Mouse (Mus musculus): ENCODE measurements around the gene Spryd3. TPM values are rescaled to one million over a fixed set of nuclear protein-coding genes. Genes with fewer than 3 reads are reported as not detected.
A peak's percentile ranks its signal among the peaks of the same experiment; 100 is the strongest.

Spryd3 gene
- total and polyA plus RNA-seq, 2 experiments from 2014 or later: 118 to 134 TPM

DNA sequence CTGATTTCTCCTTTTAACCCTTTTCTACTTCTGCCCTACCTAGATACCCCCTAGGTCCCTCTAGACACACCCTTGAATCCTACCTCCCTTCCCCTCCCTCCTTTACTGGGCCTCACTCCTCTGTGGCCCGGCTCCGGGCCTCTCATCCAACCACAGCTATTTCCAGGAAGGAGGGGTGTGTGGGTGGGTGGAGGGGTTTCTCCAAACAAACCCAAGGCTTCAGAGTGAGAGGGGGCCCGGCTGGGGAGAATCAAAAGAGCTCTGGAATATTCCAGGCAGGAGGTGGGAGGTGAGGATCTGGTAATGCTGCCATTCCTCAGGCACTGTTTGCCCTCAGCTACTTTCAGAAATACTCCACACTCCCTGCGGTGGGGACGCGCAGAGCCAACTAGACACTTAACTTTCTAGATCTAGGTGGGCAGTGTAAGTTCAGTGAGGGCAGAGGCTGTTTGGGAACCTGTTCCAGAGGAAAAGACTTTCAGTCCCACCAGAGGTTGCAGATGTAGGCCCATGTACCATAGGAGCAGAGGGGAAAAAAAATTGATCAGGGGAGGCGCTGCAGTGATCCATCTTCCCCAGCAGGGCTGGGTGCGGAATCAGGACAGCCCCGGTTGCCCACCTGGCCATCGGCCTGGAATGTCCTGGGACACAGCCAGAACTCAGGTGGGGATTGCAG is 34.9 kb downstream of the Spryd3 start:
- WGBS: 36% methylated on average over 10 of the region's 10 CpGs
- peak overlapping the region; percentile 92 for H3K4me2 ChIP-seq (ENCODE audit: low read depth, low read length, poor library complexity, severe bottlenecking)
- DNase-seq (ENCODE audit: low spot score) (no peak), ATAC-seq (ENCODE audit: low FRiP score) (no peak)
- peaks cover under 1% of the 10 kb centered on the region for H3K36me3 ChIP-seq (ENCODE audit: insufficient read depth, low read length)
- peak overlapping the region; percentile 55; the same call in 1 of the 2 replicates for H3K9ac ChIP-seq (replicated peaks; ENCODE audit: low read length, poor library complexity, severe bottlenecking)
- peaks cover 5% of the 10 kb centered on the region; the same call in 1 of the 2 replicates for H3K27me3 ChIP-seq (ENCODE audit: insufficient read depth, low read length)
- H3K4me1 ChIP-seq (ENCODE audit: insufficient read depth, low read length): peaks cover 6% of the 10 kb centered on the region; the same call in 1 of the 2 replicates
- no peak overlapping the region for H3K27ac ChIP-seq (ENCODE audit: low read depth, low read length)
- H3K9me3 ChIP-seq (ENCODE audit: low read length): no peaks in the 10 kb centered on the region
- peak overlapping the region; percentile 49; the same call in 1 of the 2 replicates for H3K4me3 ChIP-seq (ENCODE audit: low read depth, low read length)
- no peak; the same call in 1 of the 2 replicates for TF ChIP-seq CTCF (IDR thresholded peaks at IDR 0.05)

DNA sequence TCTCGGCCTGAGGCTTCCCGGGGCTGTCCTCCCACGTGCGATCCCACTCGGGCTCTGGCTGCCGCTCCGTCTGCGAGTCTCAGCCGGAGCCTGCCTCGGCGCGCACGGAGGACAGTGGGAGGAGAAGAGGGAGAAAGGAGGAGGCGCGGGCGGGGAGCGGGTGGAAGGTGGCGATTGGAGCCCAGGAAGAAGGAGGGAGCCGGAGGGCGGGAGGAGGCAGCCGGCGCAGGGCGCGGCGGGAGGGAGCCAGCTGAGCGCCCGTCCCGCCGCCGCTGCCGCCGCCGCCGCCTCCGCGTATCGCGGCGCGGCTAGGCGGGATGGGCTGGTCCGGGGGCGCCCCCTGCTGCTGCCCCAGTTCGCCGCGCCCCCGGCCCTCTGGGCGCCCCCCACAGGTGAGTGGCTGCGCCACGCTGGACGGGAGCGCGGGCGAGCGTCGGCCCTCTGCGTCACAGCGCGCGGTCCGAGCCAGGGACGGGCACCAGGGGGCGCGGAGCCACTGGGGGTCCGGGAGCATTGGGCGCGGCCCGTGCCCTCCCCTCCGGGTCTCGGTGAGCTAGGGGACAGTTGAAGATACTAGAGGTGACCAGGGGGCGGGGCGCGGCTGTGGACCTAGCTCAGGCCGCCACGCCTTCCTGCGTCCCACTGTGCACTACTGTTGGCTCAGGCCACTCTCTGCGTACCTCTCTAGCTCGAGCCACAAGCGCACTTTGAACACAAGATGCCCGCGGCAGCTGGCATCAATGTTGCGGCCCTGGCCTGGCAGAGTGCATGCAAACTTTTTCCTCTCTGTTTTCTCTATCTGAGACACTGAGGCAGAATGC is 35.7 kb downstream of the Spryd3 start, which contains the start of gene Tns2:
Tns2 (plus strand) TSS at position 253 of the 821 bp plus-strand sequence.
- DNase-seq (ENCODE audit: low spot score) (peak; percentile 53), ATAC-seq (ENCODE audit: low FRiP score) (peak; percentile 44; the same call in 1 of the 2 replicates)
- peak within 1 kb of the TSS; percentile 49 for H3K4me3 ChIP-seq (ENCODE audit: low read depth, low read length)
- peak within 1 kb of the TSS; percentile 92 for H3K4me2 ChIP-seq (ENCODE audit: low read depth, low read length, poor library complexity, severe bottlenecking)
- 1% methylated on average over 45 of the region's 82 CpGs for WGBS
- TF ChIP-seq CTCF (IDR thresholded peaks at IDR 0.05): peak; percentile 57
- peaks cover 6% of the 10 kb centered on the region; the same call in 1 of the 2 replicates for H3K4me1 ChIP-seq (ENCODE audit: insufficient read depth, low read length)
- H3K27ac ChIP-seq (ENCODE audit: low read depth, low read length): no peak within 1 kb of the TSS; the same call in 1 of the 2 replicates
- H3K27me3 ChIP-seq (ENCODE audit: insufficient read depth, low read length): peaks cover 5% of the 10 kb centered on the region; the same call in 1 of the 2 replicates
- peak within 1 kb of the TSS; percentile 55 for H3K9ac ChIP-seq (replicated peaks; ENCODE audit: low read length, poor library complexity, severe bottlenecking)
- H3K9me3 ChIP-seq (ENCODE audit: low read length): no peaks in the 10 kb centered on the region
- peaks cover 9% of the 10 kb centered on the region for H3K36me3 ChIP-seq (ENCODE audit: insufficient read depth, low read length)

DNA sequence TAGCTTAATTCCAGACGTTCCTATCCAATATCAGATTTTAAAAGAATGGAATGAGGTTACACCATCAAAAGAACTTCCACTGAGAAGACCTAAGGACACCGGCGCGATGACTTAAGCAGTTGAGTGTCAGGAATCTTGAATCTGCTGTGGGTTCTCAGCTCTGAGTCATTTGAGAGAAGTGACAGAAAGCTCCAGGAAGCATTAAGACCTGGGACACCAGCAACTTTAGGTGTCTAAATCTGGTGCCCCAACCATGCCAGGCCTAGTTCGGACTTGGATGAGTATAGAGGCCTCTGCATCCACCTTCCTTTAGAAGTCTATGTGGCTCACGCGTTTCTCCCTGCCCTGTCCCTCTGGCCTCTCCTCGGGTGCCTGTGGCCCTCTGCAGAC is 36.3 kb downstream of the Spryd3 start:
- TF ChIP-seq CTCF (IDR thresholded peaks at IDR 0.05): no peak
- H3K27me3 ChIP-seq (ENCODE audit: insufficient read depth, low read length): peaks cover 5% of the 10 kb centered on the region; the same call in 1 of the 2 replicates
- WGBS: 25% methylated on average over 8 of the region's 8 CpGs
- peak overlapping the region; percentile 55 for H3K9ac ChIP-seq (replicated peaks; ENCODE audit: low read length, poor library complexity, severe bottlenecking)
- peak overlapping the region; percentile 92 for H3K4me2 ChIP-seq (ENCODE audit: low read depth, low read length, poor library complexity, severe bottlenecking)
- H3K27ac ChIP-seq (ENCODE audit: low read depth, low read length): no peak overlapping the region; the same call in 1 of the 2 replicates
- H3K4me3 ChIP-seq (ENCODE audit: low read depth, low read length): peak overlapping the region; percentile 49
- peaks cover 14% of the 10 kb centered on the region for H3K36me3 ChIP-seq (ENCODE audit: insufficient read depth, low read length)
- ATAC-seq (ENCODE audit: low FRiP score) (no peak), DNase-seq (ENCODE audit: low spot score) (no peak)
- no peaks in the 10 kb centered on the region for H3K9me3 ChIP-seq (ENCODE audit: low read length)
- H3K4me1 ChIP-seq (ENCODE audit: insufficient read depth, low read length): peaks cover 6% of the 10 kb centered on the region; the same call in 1 of the 2 replicates

DNA sequence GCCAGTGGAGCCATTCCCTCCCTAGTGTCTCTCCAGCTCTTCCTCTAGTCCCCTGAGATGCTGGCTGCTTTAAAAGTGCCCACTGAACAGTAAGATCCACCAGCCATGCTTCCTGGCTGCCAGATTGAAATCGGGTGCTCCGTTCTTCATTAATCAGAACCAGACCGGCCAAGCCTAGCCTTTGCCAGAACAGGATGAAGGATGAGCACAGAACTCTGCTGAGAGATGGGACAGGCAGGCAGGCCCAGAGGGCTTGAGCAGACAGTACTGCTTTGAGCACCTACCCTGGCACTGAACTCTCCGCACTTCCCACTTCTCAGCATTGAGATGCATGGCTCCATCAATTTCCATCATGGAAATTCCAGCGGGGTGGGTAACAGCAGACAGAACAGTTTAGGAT is 36.8 kb downstream of the Spryd3 start:
- 60% methylated on average over 5 of the region's 5 CpGs for WGBS
- H3K4me2 ChIP-seq (ENCODE audit: low read depth, low read length, poor library complexity, severe bottlenecking): no peak overlapping the region
- DNase-seq (ENCODE audit: low spot score) (no peak), ATAC-seq (ENCODE audit: low FRiP score) (no peak)
- no peak overlapping the region for H3K27ac ChIP-seq (ENCODE audit: low read depth, low read length)
- no peak overlapping the region for H3K9ac ChIP-seq (replicated peaks; ENCODE audit: low read length, poor library complexity, severe bottlenecking)
- H3K4me1 ChIP-seq (ENCODE audit: insufficient read depth, low read length): peaks cover 6% of the 10 kb centered on the region; the same call in 1 of the 2 replicates
- peaks cover 5% of the 10 kb centered on the region; the same call in 1 of the 2 replicates for H3K27me3 ChIP-seq (ENCODE audit: insufficient read depth, low read length)
- TF ChIP-seq CTCF (IDR thresholded peaks at IDR 0.05): no peak
- H3K9me3 ChIP-seq (ENCODE audit: low read length): no peaks in the 10 kb centered on the region
- peaks cover 17% of the 10 kb centered on the region for H3K36me3 ChIP-seq (ENCODE audit: insufficient read depth, low read length)
- no peak overlapping the region for H3K4me3 ChIP-seq (ENCODE audit: low read depth, low read length)

DNA sequence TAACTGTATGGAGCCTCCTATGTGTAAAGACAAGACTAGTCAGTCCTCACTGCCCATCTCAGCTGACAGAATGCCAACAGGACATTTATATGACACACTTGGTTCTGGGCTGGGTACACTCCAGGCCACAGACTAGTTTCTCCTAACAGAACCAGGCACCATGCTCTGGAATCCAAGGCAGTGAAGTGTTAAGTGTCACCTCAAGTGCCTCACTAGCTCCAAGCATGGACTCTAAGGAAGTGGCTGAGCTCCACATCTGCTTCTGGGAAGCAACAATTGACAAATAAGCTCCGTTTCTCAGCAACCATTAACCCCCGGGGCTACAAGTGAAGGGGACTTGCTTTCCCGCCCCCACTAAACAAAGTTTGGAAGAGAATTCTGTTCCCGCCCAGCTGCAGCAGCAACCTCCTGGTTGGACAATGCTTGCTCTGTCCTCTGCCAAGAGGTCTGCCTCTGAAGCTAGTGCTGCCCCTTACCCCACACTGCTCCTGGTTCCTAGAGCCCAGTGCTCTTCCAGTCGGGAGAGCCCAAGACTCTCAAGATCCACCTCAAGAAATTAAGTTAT is 38.0 kb downstream of the Spryd3 start:
- no peak for DNase-seq (ENCODE audit: low spot score)
- no peak overlapping the region for H3K4me2 ChIP-seq (ENCODE audit: low read depth, low read length, poor library complexity, severe bottlenecking)
- H3K27me3 ChIP-seq (ENCODE audit: insufficient read depth, low read length): peaks cover 5% of the 10 kb centered on the region; the same call in 1 of the 2 replicates
- no peaks in the 10 kb centered on the region for H3K9me3 ChIP-seq (ENCODE audit: low read length)
- peaks cover 6% of the 10 kb centered on the region; the same call in 1 of the 2 replicates for H3K4me1 ChIP-seq (ENCODE audit: insufficient read depth, low read length)
- H3K27ac ChIP-seq (ENCODE audit: low read depth, low read length): no peak overlapping the region
- no peak for TF ChIP-seq CTCF (IDR thresholded peaks at IDR 0.05)
- no peak overlapping the region for H3K9ac ChIP-seq (replicated peaks; ENCODE audit: low read length, poor library complexity, severe bottlenecking)
- H3K36me3 ChIP-seq (ENCODE audit: insufficient read depth, low read length): peaks cover 28% of the 10 kb centered on the region
- H3K4me3 ChIP-seq (ENCODE audit: low read depth, low read length): no peak overlapping the region
- 30% methylated on average over 5 of the region's 5 CpGs for WGBS
- no peak for ATAC-seq (ENCODE audit: low FRiP score)

Measured in midbrain, postnatal 0 days (tissue).